Comparison of ENCODE assay signal across 10 mouse cellular contexts in the genomic region with DNA sequence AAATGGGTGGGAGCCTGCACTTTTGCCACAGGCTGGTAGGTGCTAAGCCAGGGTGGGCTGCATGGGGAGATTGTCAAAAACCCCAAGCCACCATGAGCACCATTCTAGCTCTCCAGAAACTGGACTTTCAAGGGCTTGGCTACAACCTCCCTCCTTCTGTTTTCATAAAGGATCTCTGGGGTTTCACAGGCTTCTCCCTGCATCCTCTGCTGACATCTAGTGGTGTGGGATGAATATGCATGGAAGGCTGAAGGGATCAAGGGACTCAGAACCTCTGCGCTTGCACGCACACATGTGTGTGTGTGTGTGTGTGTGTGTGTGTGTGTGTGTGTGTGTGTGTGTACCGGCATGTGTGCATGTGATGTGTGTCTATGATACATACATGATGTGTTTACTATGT. TPM values are rescaled to one million over a fixed set of nuclear protein-coding genes. Genes with fewer than 3 reads are reported as not detected.
DNase-seq lines count a peak whose midpoint lies in the region; ATAC-seq and TF ChIP-seq lines count a peak whose summit lies in the region.
"Not testable (repeated sequence)": the region's sequence is repeated elsewhere in the genome, so short reads cannot be mapped to it uniquely, and the experiment has no call there.
"Had no signal": no experiment of that assay in that cellular context is flagged by ENCODE, and none has a peak within 500 bp of the region (broad histone marks: within the 10 kb centered on the region; RNA-seq: fewer than 3 reads in every experiment).

No protein-coding gene starts in this region.

- TF ChIP-seq POLR2A in embryonic fibroblast, embryonic 13.5 days (IDR thresholded peaks at IDR 0.05; ENCODE audit: low read depth, low read length), result not testable (repeated sequence)

- H3K4me2 ChIP-seq in heart, postnatal 0 days (ENCODE audit: low read depth, low read length); limb, embryonic 15.5 days; midbrain, embryonic 15.5 days: not testable (repeated sequence)

- DNase-seq in CD8-positive naive resting alpha-beta T cell, adult 2 months (ENCODE audit: low read depth in 2 of 2, low spot score in 2 of 2), result peak; percentile 35 to 42
- DNase-seq in brain, embryonic 18.5 days (ENCODE audit: low read depth, low spot score), result peak; percentile 1
- peak; percentile 5 for DNase-seq in heart, postnatal 0 days (ENCODE audit: low spot score)
- peak; percentile 47 for DNase-seq in kidney, adult 9 months
- DNase-seq in telencephalon, adult 2 months (ENCODE audit: low read depth, low spot score), result peak; percentile 11

- H3K4me3 ChIP-seq in embryonic fibroblast, embryonic 13.5 days (ENCODE audit: insufficient read depth, low read length); heart, postnatal 0 days (ENCODE audit: low read depth, low read length); limb, embryonic 15.5 days; midbrain, embryonic 15.5 days: not testable (repeated sequence)

- 44% methylated on average over 3 of the region's 3 CpGs for WGBS in heart, postnatal 0 days
- 33% methylated on average over 3 of the region's 3 CpGs for WGBS in limb, embryonic 15.5 days
- 31% methylated on average over 3 of the region's 3 CpGs for WGBS in midbrain, embryonic 15.5 days

- not testable (repeated sequence) for H3K27me3 ChIP-seq in heart, postnatal 0 days (ENCODE audit: control insufficient read depth, insufficient read depth, low read length); limb, embryonic 15.5 days; midbrain, embryonic 15.5 days (replicated peaks)

- peak; percentile 31; the same call in 1 of the 2 replicates for TF ChIP-seq CTCF in embryonic fibroblast, embryonic 13.5 days (IDR thresholded peaks at IDR 0.05; ENCODE audit: borderline replicate concordance, insufficient read depth, low read length)
- TF ChIP-seq CTCF in heart, postnatal 0 days (IDR thresholded peaks at IDR 0.05; ENCODE audit: low read depth), result peak; percentile 65

- ATAC-seq in heart, postnatal 0 days (ENCODE audit: insufficient read depth, low read depth), result peak; percentile 80
- ATAC-seq in limb, embryonic 15.5 days (ENCODE audit: insufficient number of reproducible peaks, low FRiP score, low TSS enrichment, low read depth), result peak; percentile 40; the same call in 1 of the 2 replicates
- peak; percentile 70 for ATAC-seq in midbrain, embryonic 15.5 days (replicated peaks)

- H3K27ac ChIP-seq in embryonic fibroblast, embryonic 13.5 days (ENCODE audit: insufficient read depth, low read length); heart, postnatal 0 days (ENCODE audit: low read depth); limb, embryonic 15.5 days; midbrain, embryonic 15.5 days: not testable (repeated sequence)

- not testable (repeated sequence) for TF ChIP-seq EP300 in heart, postnatal 0 days (IDR thresholded peaks at IDR 0.05; ENCODE audit: low read depth)

- H3K9me3 ChIP-seq in heart, postnatal 0 days (replicated peaks; ENCODE audit: control insufficient read depth, low read length); limb, embryonic 15.5 days; midbrain, embryonic 15.5 days: not testable (repeated sequence)

- not testable (repeated sequence) for H3K9ac ChIP-seq in heart, postnatal 0 days (replicated peaks; ENCODE audit: low read depth, low read length); limb, embryonic 15.5 days; midbrain, embryonic 15.5 days

- not testable (repeated sequence) for H3K36me3 ChIP-seq in heart, postnatal 0 days (replicated peaks; ENCODE audit: control insufficient read depth, insufficient read depth, low read length); limb, embryonic 15.5 days; midbrain, embryonic 15.5 days (replicated peaks)

- H3K4me1 ChIP-seq in embryonic fibroblast, embryonic 13.5 days (ENCODE audit: control insufficient read depth, insufficient read depth, low read length); heart, postnatal 0 days (ENCODE audit: control insufficient read depth, insufficient read depth); limb, embryonic 15.5 days; midbrain, embryonic 15.5 days: not testable (repeated sequence)

RNA-seq across cellular contexts. Expression of a gene that starts 49.1 kb away (rescaled TPM):
- polyA plus RNA-seq in embryonic fibroblast, embryonic 13.5 days (2011; ENCODE audit: insufficient read length, low read depth, missing spikeins), result not detected in 2 replicates
- not detected in 2 replicates for total RNA-seq in heart, postnatal 0 days (2014; rRNA removed; ENCODE audit: low replicate concordance)
- polyA plus RNA-seq in heart, postnatal 0 days (2015; fragmentation: Nextera tagmentation; extraction: Ambion mirVana), result not detected in 2 replicates
- polyA plus RNA-seq in limb, embryonic 15.5 days (2015; fragmentation: Nextera tagmentation; extraction: Ambion mirVana), result not detected in 2 replicates
- polyA plus RNA-seq in midbrain, embryonic 15.5 days (2015; fragmentation: Nextera tagmentation; extraction: Ambion mirVana), result 0.26 and 0.57 TPM in 2 replicates
- polyA plus RNA-seq: heart, embryonic 15.5 days; liver, embryonic 13.5 days had no signal
